Mouse (Mus musculus): ENCODE results near the gene Chd1l. TPM values are rescaled to one million over a fixed set of nuclear protein-coding genes. Genes with fewer than 3 reads are reported as not detected.
A peak's percentile ranks its signal among the peaks of the same experiment; 100 is the strongest.

The Chd1l gene
- polyA plus RNA-seq, 1 experiment from 2014 or later, result 13.7 TPM

DNA sequence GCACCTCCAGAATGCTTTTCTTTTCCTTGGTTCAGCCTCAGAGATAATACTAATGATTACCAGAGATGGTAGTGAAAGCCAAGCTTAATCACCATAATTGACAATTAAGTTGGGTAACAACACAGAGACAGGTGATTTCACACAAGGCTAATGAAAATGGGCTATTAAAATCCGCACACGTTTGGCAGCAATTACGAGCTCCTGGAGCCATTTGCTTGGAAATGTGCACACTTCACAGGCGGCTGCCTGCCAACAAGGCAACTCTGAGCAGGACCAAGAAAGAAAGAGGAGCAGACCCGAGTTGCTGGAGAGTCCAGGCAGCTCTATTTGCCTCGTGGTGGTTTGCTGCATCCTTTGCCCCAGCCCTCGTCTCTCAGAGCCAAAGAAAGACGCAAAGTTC lies 84.5 kb downstream of the Chd1l start:
- WGBS, result 82% methylated on average over 8 of the region's 8 CpGs
- Histone ChIP-seq H3K36me3 (ENCODE audit: control insufficient read depth, insufficient read depth, low read length) (no peaks in the 10 kb centered on the region), H3K27ac (ENCODE audit: low read depth, low read length) (no peak overlapping the region), H3K4me1 (replicated peaks; ENCODE audit: control insufficient read depth, insufficient read depth, low read length) (no peaks in the 10 kb centered on the region), H3K9me3 (ENCODE audit: control insufficient read depth, low read length) (no peaks in the 10 kb centered on the region), H3K27me3 (ENCODE audit: control insufficient read depth, insufficient read depth, low read length) (no peaks in the 10 kb centered on the region), H3K9ac (ENCODE audit: low read depth, low read length) (no peak overlapping the region), H3K4me3 (ENCODE audit: low read depth, low read length) (no peak overlapping the region), H3K4me2 (replicated peaks; ENCODE audit: low read depth, low read length) (no peak overlapping the region)
- ATAC-seq (ENCODE audit: low FRiP score) (no peak), DNase-seq (ENCODE audit: low spot score) (no peak)

DNA sequence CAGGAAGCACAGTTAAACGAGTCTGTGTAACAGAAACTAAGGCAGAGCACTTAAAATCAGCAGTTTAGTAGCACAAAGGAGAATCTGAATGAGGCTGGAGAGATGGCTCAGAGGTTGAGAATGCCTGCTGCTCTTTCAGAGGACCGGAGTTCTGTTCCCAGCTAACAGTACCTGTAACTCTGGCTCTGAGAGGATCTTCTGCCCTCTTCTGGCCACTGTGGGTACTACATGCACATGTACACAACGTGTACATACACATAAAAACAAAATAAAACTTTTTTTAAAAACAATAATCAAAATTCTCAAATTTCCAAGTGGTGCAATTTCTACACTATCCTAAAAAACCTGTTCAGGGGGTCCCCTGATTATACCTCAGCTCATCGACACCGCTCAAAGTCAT lies 85.2 kb downstream of the Chd1l start:
- Histone ChIP-seq H3K9me3 (ENCODE audit: control insufficient read depth, low read length) (no peaks in the 10 kb centered on the region), H3K9ac (ENCODE audit: low read depth, low read length) (no peak overlapping the region), H3K36me3 (ENCODE audit: control insufficient read depth, insufficient read depth, low read length) (no peaks in the 10 kb centered on the region), H3K4me1 (replicated peaks; ENCODE audit: control insufficient read depth, insufficient read depth, low read length) (no peaks in the 10 kb centered on the region), H3K4me3 (ENCODE audit: low read depth, low read length) (no peak overlapping the region), H3K27me3 (ENCODE audit: control insufficient read depth, insufficient read depth, low read length) (no peaks in the 10 kb centered on the region), H3K4me2 (replicated peaks; ENCODE audit: low read depth, low read length) (no peak overlapping the region), H3K27ac (ENCODE audit: low read depth, low read length) (no peak overlapping the region)
- 87% methylated on average over 5 of the region's 5 CpGs for WGBS
- peak; percentile 11 for DNase-seq (ENCODE audit: low spot score)
- ATAC-seq (ENCODE audit: low FRiP score), result no peak

DNA sequence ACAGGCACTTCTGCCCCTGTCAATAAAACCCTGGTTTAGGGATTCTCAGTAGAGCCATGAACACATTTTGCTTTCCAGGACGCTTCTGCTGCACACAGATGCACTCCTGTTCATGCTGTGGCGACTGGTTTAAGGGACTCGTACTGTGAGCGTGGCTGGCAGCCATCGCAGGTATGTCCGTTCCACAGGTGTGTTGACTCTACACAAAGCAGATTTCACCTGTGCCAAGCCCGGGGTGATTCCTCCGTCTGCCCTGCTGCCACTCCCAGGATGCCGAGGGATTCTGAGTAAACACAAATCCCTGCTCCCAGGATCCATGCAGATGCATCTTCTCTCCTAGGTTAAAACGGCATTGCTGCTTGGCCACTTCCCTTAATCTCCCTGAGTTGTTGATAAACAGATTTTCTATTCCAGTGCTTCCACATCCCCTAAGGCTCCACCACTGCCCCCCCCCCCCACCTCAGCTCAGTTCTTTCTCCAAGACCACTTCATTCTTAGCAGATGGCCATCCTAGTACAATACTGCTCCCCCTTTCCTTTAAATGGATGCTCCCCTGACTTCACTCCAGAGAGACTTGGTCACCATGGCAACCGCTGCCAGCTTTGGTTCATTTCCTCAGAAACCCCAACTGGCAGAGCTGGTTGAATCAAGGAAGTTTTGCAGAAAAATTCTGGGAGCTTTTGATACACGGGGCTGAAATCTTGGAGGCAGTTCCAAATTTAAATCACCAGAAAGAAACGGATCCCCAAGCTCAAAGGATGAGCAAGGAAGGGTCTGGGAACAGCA lies 87.9 kb downstream of the Chd1l start:
- DNase-seq (ENCODE audit: low spot score) (peak; percentile 50), ATAC-seq (ENCODE audit: low FRiP score) (no peak)
- no peaks in the 10 kb centered on the region for H3K36me3 ChIP-seq (ENCODE audit: control insufficient read depth, insufficient read depth, low read length)
- no peak overlapping the region for H3K4me3 ChIP-seq (ENCODE audit: low read depth, low read length)
- no peaks in the 10 kb centered on the region for H3K27me3 ChIP-seq (ENCODE audit: control insufficient read depth, insufficient read depth, low read length)
- no peaks in the 10 kb centered on the region for H3K9me3 ChIP-seq (ENCODE audit: control insufficient read depth, low read length)
- WGBS, result 73% methylated on average over 13 of the region's 13 CpGs
- no peak overlapping the region for H3K27ac ChIP-seq (ENCODE audit: low read depth, low read length)
- no peaks in the 10 kb centered on the region for H3K4me1 ChIP-seq (replicated peaks; ENCODE audit: control insufficient read depth, insufficient read depth, low read length)
- no peak overlapping the region for H3K9ac ChIP-seq (ENCODE audit: low read depth, low read length)
- no peak overlapping the region for H3K4me2 ChIP-seq (replicated peaks; ENCODE audit: low read depth, low read length)

DNA sequence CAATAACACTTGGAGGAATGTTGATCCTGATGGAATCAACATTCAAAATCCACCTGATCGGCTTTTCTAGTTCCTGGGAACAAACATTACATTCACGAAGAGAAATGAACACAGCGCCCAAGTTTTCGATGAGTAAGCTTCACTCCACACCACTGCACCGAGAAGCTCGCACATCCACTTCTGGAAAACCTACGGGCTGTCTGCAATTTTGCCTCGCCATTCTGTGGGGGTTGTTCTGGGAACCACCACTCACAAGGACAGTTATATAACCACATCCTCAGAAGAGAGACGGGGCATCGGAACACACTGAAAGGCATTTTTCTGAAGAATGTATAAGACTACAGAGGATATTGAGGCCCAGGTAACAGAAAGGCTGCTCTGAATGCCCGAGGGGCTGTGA lies 90.1 kb downstream of the Chd1l start:
- Histone ChIP-seq H3K36me3 (ENCODE audit: control insufficient read depth, insufficient read depth, low read length) (no peaks in the 10 kb centered on the region), H3K9me3 (ENCODE audit: control insufficient read depth, low read length) (no peaks in the 10 kb centered on the region), H3K27me3 (ENCODE audit: control insufficient read depth, insufficient read depth, low read length) (no peaks in the 10 kb centered on the region), H3K4me3 (ENCODE audit: low read depth, low read length) (no peak overlapping the region), H3K4me2 (replicated peaks; ENCODE audit: low read depth, low read length) (no peak overlapping the region), H3K27ac (ENCODE audit: low read depth, low read length) (no peak overlapping the region), H3K9ac (ENCODE audit: low read depth, low read length) (no peak overlapping the region), H3K4me1 (replicated peaks; ENCODE audit: control insufficient read depth, insufficient read depth, low read length) (no peaks in the 10 kb centered on the region)
- 96% methylated on average over 11 of the region's 11 CpGs for WGBS
- DNase-seq (ENCODE audit: low spot score) (no peak), ATAC-seq (ENCODE audit: low FRiP score) (no peak)

DNA sequence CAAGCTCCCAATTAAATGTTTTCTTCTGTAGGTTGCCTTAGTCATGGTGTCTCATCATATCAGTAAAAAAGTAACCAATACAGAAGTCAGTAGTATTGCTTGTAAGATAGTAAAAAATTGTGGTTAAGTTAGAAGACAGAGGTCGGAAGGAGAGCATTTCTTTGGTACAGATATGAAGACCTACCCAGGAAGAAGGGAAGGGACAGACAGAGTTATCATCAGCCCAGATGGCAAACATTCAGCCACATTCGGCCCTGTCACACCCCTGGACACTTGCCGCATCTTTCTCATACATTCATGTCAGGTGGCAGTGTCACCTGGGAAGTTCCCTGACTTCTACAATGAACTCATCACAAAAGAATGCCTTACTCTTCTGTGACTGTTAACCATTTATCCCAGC lies 97.7 kb downstream of the Chd1l start:
- Histone ChIP-seq H3K4me3 (ENCODE audit: low read depth, low read length) (no peak overlapping the region), H3K4me1 (replicated peaks; ENCODE audit: control insufficient read depth, insufficient read depth, low read length) (no peaks in the 10 kb centered on the region), H3K27ac (ENCODE audit: low read depth, low read length) (no peak overlapping the region), H3K27me3 (ENCODE audit: control insufficient read depth, insufficient read depth, low read length) (no peaks in the 10 kb centered on the region), H3K9me3 (ENCODE audit: control insufficient read depth, low read length) (no peaks in the 10 kb centered on the region), H3K36me3 (ENCODE audit: control insufficient read depth, insufficient read depth, low read length) (no peaks in the 10 kb centered on the region), H3K4me2 (replicated peaks; ENCODE audit: low read depth, low read length) (no peak overlapping the region), H3K9ac (ENCODE audit: low read depth, low read length) (no peak overlapping the region)
- 87% methylated on average over 3 of the region's 3 CpGs for WGBS
- DNase-seq (ENCODE audit: low spot score) (no peak), ATAC-seq (ENCODE audit: low FRiP score) (no peak)

Other genes starting within 250 kb of the Chd1l start
- gene Olfr1402, start 188.2 kb downstream of the Chd1l start, polyA plus RNA-seq (2014; fragmentation: Nextera tagmentation; extraction: Ambion mirVana), result not detected in 2 replicates
- gene Fmo5, start 18.6 kb upstream of the Chd1l start, polyA plus RNA-seq (2014; fragmentation: Nextera tagmentation; extraction: Ambion mirVana), result 0.60 and 1.1 TPM in 2 replicates
- gene Prkab2, start 48.0 kb upstream of the Chd1l start, polyA plus RNA-seq (2014; fragmentation: Nextera tagmentation; extraction: Ambion mirVana), result 5.0 and 6.2 TPM in 2 replicates
- not detected in 2 replicates for gene Gm17651, start 64.5 kb upstream of the Chd1l start, polyA plus RNA-seq (2014; fragmentation: Nextera tagmentation; extraction: Ambion mirVana)

Measured in hindbrain, embryonic 11.5 days (tissue).